Mouse (Mus musculus) adrenal gland, adult (tissue): ENCODE results near the gene Olfr323.

Source experiments
- DNase-seq, 2 experiments: peaks; one replicate each; pipeline ENCODE4 v3.0.0; 2022 to 2023; ENCODE audit warnings: low spot score in 1 of 2; ENCODE audit not compliant: inconsistent age in 2 of 2

Gene Olfr323

GRCm38 (mm10) chr11:58630401-58630800, at the start of gene Olfr323:
Olfr323 (minus strand) TSS chr11:58630501.
- DNase-seq: no peak

GRCm38 (mm10) chr11:58671825-58672224, 41.5 kb upstream of the Olfr323 start:
- peak in 1 of 2 experiments; percentile 26 for DNase-seq

GRCm38 (mm10) chr11:58669252-58669651, 39.0 kb upstream of the Olfr323 start:
- DNase-seq: no peak

GRCm38 (mm10) chr11:58658596-58658995, 28.3 kb upstream of the Olfr323 start, which contains the start of gene Olfr322:
Olfr322 (plus strand) TSS chr11:58658782.
- DNase-seq: no peak

- DNase-seq: no peak
Observed at GRCm38 (mm10) chr11:58655151-58655550, 24.9 kb upstream of the Olfr323 start.

- DNase-seq: peak in 1 of 2 experiments; percentile 46
Observed at GRCm38 (mm10) chr11:58643350-58643749, 13.0 kb upstream of the Olfr323 start.

- no peak for DNase-seq
Observed at GRCm38 (mm10) chr11:58641638-58642358, 11.5 kb upstream of the Olfr323 start.

GRCm38 (mm10) chr11:58641057-58641456, 10.8 kb upstream of the Olfr323 start:
- no peak for DNase-seq

GRCm38 (mm10) chr11:58640272-58640867, 10.1 kb upstream of the Olfr323 start, which contains the start of gene Trim58:
Trim58 (plus strand) TSS chr11:58640465.
- peak; percentile 15 to 45 for DNase-seq

- peak; percentile 57 to 71 for DNase-seq
Observed at GRCm38 (mm10) chr11:58638176-58638701, 7.9 kb upstream of the Olfr323 start.

- DNase-seq: peak; percentile 45 to 72
Observed at GRCm38 (mm10) chr11:58636376-58636977, 6.2 kb upstream of the Olfr323 start.

GRCm38 (mm10) chr11:58634878-58635277, 4.6 kb upstream of the Olfr323 start:
- no peak for DNase-seq

GRCm38 (mm10) chr11:58626146-58626545, 4.2 kb downstream of the Olfr323 start:
- no peak for DNase-seq

GRCm38 (mm10) chr11:58618793-58619192, 11.5 kb downstream of the Olfr323 start:
- DNase-seq: no peak

- no peak for DNase-seq
Observed at GRCm38 (mm10) chr11:58618369-58618768, 11.9 kb downstream of the Olfr323 start.

GRCm38 (mm10) chr11:58615975-58616374, 14.3 kb downstream of the Olfr323 start, which contains the start of gene 2210407C18Rik:
2210407C18Rik (minus strand) TSS chr11:58616075.
- DNase-seq: no peak

- DNase-seq: no peak
Observed at GRCm38 (mm10) chr11:58614526-58614925, 15.8 kb downstream of the Olfr323 start.

GRCm38 (mm10) chr11:58613359-58613758, 16.9 kb downstream of the Olfr323 start:
- DNase-seq: no peak

- no peak for DNase-seq
Observed at GRCm38 (mm10) chr11:58607030-58607429, 23.3 kb downstream of the Olfr323 start.

GRCm38 (mm10) chr11:58606177-58606919, 24.0 kb downstream of the Olfr323 start:
- DNase-seq: no peak

- no peak for DNase-seq
Observed at GRCm38 (mm10) chr11:58605228-58605627, 25.1 kb downstream of the Olfr323 start.
